Mouse (Mus musculus): ENCODE measurements around the gene Snta1. TPM values are rescaled to one million over a fixed set of nuclear protein-coding genes. Genes with fewer than 3 reads are reported as not detected.
"Not testable (repeated sequence)": the region's sequence is repeated elsewhere in the genome, so short reads cannot be mapped to it uniquely, and the experiment has no call there.

Gene Snta1
- polyA plus RNA-seq, 1 experiment from 2014 or later, result 4.9 TPM

DNA sequence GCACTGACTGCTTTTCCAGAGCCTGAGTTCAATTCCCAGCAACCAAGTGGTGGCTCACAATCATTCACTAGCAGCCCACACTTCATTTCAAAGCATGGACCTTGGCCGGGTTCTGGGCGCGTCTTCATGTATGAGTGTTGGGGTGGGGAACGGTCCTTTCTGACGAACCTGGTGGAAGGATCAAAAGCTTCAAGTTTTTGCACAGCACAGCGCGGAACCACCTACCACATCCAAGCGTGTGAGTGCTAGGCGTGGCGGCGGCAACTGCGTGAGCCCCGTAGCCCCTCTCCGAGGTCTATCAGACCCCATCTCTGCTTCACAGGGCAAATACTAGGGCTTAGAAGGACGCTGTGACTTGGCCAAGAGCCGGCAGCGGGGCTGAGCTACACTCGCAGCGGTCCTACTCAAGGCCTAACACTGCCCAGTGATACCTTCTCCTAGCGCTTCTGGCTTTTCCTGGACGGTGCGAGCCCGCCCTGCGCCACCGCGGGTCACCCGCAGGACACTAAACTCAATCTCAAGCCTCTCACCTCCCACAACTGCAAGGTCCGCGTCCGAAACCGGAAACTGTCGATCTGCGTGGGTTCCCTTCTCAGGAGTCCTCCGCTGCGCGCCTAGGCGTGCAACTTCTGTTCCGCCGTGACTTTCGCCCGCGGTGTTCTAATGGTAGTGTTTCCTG is 35.6 kb downstream of the Snta1 start:
- no peak; the same call in 1 of the 2 replicates for TF ChIP-seq CTCF (IDR thresholded peaks at IDR 0.05; ENCODE audit: low read depth)
- peak overlapping the region; percentile 81 for H3K4me3 ChIP-seq (ENCODE audit: low read depth, low read length)
- no peaks in the 10 kb centered on the region for H3K4me1 ChIP-seq (replicated peaks; ENCODE audit: control insufficient read depth, insufficient read depth, low read length)
- WGBS, result under 1% methylated on average over 42 of the region's 42 CpGs
- peak; percentile 92 for ATAC-seq
- no peaks in the 10 kb centered on the region for H3K9me3 ChIP-seq (ENCODE audit: control insufficient read depth)
- peak overlapping the region; percentile 94 for H3K27ac ChIP-seq (ENCODE audit: low read depth, low read length)
- H3K4me2 ChIP-seq (replicated peaks; ENCODE audit: low read depth), result peak overlapping the region; percentile 74
- peaks cover 6% of the 10 kb centered on the region; the same call in 1 of the 2 replicates for H3K36me3 ChIP-seq (ENCODE audit: control insufficient read depth, insufficient read depth)
- no peaks in the 10 kb centered on the region for H3K27me3 ChIP-seq (replicated peaks; ENCODE audit: control insufficient read depth, insufficient read depth, low read length)
- peak overlapping the region; percentile 94 for H3K9ac ChIP-seq (ENCODE audit: low read depth, low read length)

DNA sequence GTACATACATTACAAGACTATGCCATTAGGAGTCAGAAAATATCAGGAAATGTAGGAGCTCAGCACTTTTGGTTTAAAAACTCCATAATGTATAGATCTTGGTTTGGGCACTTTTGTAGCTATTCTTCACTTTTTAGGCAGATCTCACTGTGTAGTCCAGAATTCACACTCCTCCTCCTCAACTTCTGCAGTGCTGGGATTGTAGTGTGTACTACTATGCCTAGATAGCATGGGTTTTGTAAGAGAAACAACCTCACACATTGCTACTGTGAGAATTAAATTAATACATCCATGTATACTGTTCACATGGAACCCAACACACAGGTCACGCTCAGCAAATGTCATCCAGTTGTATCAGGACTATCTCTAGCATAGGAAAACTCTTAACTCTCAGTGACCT is 40.4 kb downstream of the Snta1 start:
- Histone ChIP-seq H3K9ac (ENCODE audit: low read depth, low read length) (no peak overlapping the region), H3K9me3 (ENCODE audit: control insufficient read depth) (no peaks in the 10 kb centered on the region), H3K27ac (ENCODE audit: low read depth, low read length) (no peak overlapping the region), H3K4me1 (replicated peaks; ENCODE audit: control insufficient read depth, insufficient read depth, low read length) (no peaks in the 10 kb centered on the region), H3K4me2 (replicated peaks; ENCODE audit: low read depth) (no peak overlapping the region), H3K27me3 (replicated peaks; ENCODE audit: control insufficient read depth, insufficient read depth, low read length) (no peaks in the 10 kb centered on the region), H3K4me3 (ENCODE audit: low read depth, low read length) (no peak overlapping the region), H3K36me3 (ENCODE audit: control insufficient read depth, insufficient read depth) (peaks cover 43% of the 10 kb centered on the region)
- no peak for TF ChIP-seq CTCF (IDR thresholded peaks at IDR 0.05; ENCODE audit: low read depth)
- ATAC-seq, result no peak
- WGBS, result 87% methylated on average over 1 of the region's 1 CpGs

DNA sequence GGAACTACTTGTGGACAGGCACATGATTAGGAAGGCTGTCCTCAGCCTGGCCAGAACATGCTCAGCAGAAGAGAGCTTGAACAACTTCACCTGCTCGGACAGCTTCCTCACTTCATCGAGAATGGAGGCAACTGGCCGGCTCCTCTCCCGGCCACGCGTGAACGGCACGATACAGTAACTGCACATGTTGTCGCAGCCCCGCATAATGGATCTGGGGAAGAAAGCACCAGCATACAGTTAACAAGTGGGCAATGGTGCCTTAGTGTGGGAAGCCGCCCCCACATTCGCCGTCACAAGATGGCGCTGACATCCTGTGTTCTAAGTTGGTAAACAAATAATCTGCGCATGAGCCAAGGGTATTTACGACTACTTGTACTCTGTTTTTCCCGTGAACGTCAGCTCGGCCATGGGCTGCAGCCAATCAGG is 53.9 kb downstream of the Snta1 start:
- peaks cover 27% of the 10 kb centered on the region for H3K36me3 ChIP-seq (ENCODE audit: control insufficient read depth, insufficient read depth)
- peak; percentile 49; the same call in 1 of the 2 replicates for ATAC-seq
- not testable (repeated sequence) for H3K9me3 ChIP-seq (ENCODE audit: control insufficient read depth); H3K27ac ChIP-seq (ENCODE audit: low read depth, low read length); H3K27me3 ChIP-seq (replicated peaks; ENCODE audit: control insufficient read depth, insufficient read depth, low read length); H3K4me1 ChIP-seq (replicated peaks; ENCODE audit: control insufficient read depth, insufficient read depth, low read length)
- H3K9ac ChIP-seq (ENCODE audit: low read depth, low read length), result peak overlapping the region; percentile 34; the same call in 1 of the 2 replicates
- WGBS, result 57% methylated on average over 15 of the region's 19 CpGs
- H3K4me2 ChIP-seq (replicated peaks; ENCODE audit: low read depth), result peak overlapping the region; percentile 31; the same call in 1 of the 2 replicates
- peak overlapping the region; percentile 21 for H3K4me3 ChIP-seq (ENCODE audit: low read depth, low read length)
- 0 out of 2 replicates have a peak, but pooled peaks have one; percentile 16 for TF ChIP-seq CTCF (IDR thresholded peaks at IDR 0.05; ENCODE audit: low read depth)

DNA sequence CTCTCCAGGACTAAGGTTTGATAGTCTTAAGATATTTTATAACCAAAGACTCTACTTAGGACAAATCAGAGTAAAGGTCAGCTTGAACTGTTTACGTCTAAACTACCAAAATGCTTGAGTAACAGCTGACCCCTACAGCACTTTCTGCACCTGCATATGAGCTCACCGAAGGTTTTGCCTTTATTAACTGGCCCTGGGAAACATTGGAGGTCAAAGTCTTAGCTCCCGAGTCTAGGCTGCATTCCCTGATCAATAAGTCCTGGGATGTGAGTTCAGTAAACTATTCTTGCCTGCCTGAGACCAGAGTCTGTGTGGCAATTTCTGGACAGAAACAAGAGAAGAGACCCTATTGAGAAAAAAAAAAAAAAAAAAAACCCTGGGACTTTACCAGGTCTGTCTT is 59.7 kb downstream of the Snta1 start:
- 70% methylated on average over 3 of the region's 3 CpGs for WGBS
- no peak overlapping the region for H3K4me3 ChIP-seq (ENCODE audit: low read depth, low read length)
- no peaks in the 10 kb centered on the region for H3K4me1 ChIP-seq (replicated peaks; ENCODE audit: control insufficient read depth, insufficient read depth, low read length)
- H3K27me3 ChIP-seq (replicated peaks; ENCODE audit: control insufficient read depth, insufficient read depth, low read length), result no peaks in the 10 kb centered on the region
- ATAC-seq, result no peak
- H3K27ac ChIP-seq (ENCODE audit: low read depth, low read length), result no peak overlapping the region
- H3K9ac ChIP-seq (ENCODE audit: low read depth, low read length), result no peak overlapping the region
- peaks cover 39% of the 10 kb centered on the region for H3K36me3 ChIP-seq (ENCODE audit: control insufficient read depth, insufficient read depth)
- no peak overlapping the region for H3K4me2 ChIP-seq (replicated peaks; ENCODE audit: low read depth)
- no peak for TF ChIP-seq CTCF (IDR thresholded peaks at IDR 0.05; ENCODE audit: low read depth)
- H3K9me3 ChIP-seq (ENCODE audit: control insufficient read depth), result no peaks in the 10 kb centered on the region

DNA sequence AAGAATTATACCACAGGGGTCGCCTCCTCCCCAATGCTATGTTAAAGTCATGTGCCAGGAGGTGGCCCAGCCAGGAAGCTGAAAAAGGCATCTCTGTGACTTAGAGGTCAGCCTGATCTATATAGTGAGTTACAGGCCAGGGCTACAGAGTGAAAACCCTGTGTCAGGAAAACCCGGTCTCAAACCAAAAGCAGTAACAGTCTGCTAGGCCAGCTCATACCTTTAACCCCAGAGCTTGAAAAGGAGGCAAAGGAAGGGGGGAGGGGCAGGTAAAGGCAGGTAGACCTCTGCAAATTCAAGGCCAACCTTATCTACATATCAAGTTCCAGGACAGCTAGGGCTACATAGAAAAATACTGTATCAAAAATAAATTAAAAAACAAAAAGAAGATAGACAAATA is 68.5 kb downstream of the Snta1 start:
- WGBS, result 77% methylated on average over 2 of the region's 2 CpGs
- no peak for TF ChIP-seq CTCF (IDR thresholded peaks at IDR 0.05; ENCODE audit: low read depth)
- H3K9me3 ChIP-seq (ENCODE audit: control insufficient read depth), result no peaks in the 10 kb centered on the region
- H3K9ac ChIP-seq (ENCODE audit: low read depth, low read length), result no peak overlapping the region
- no peaks in the 10 kb centered on the region for H3K4me1 ChIP-seq (replicated peaks; ENCODE audit: control insufficient read depth, insufficient read depth, low read length)
- no peak overlapping the region for H3K4me3 ChIP-seq (ENCODE audit: low read depth, low read length)
- H3K27ac ChIP-seq (ENCODE audit: low read depth, low read length), result no peak overlapping the region
- no peaks in the 10 kb centered on the region for H3K27me3 ChIP-seq (replicated peaks; ENCODE audit: control insufficient read depth, insufficient read depth, low read length)
- no peak for ATAC-seq
- H3K36me3 ChIP-seq (ENCODE audit: control insufficient read depth, insufficient read depth), result peaks cover 25% of the 10 kb centered on the region
- H3K4me2 ChIP-seq (replicated peaks; ENCODE audit: low read depth), result no peak overlapping the region

DNA sequence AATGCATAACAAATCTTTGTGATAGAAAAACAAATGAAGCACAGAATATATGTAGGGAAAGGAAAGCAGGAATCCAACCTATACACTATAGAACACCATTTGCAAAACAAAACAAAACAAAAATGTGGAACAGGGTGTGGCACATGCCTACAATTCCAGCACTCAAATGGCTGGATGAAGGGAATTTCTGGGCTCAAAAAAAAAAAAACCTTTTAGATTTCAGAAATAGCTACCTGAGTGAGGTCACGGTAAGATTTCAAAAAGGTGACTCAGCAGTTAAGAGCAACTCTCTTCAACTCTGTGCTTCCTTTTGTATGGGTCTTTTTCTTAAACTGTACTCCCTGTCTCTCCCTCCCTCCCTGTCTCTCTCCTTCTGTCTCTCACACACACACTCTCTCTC is 69.7 kb downstream of the Snta1 start:
- H3K9me3 ChIP-seq (ENCODE audit: control insufficient read depth), result no peaks in the 10 kb centered on the region
- no peak overlapping the region for H3K4me2 ChIP-seq (replicated peaks; ENCODE audit: low read depth)
- H3K4me1 ChIP-seq (replicated peaks; ENCODE audit: control insufficient read depth, insufficient read depth, low read length), result no peaks in the 10 kb centered on the region
- no peak overlapping the region for H3K27ac ChIP-seq (ENCODE audit: low read depth, low read length)
- no peak for TF ChIP-seq CTCF (IDR thresholded peaks at IDR 0.05; ENCODE audit: low read depth)
- 71% methylated on average over 1 of the region's 1 CpGs for WGBS
- no peak for ATAC-seq
- no peak overlapping the region for H3K9ac ChIP-seq (ENCODE audit: low read depth, low read length)
- peaks cover 25% of the 10 kb centered on the region; the same call in 1 of the 2 replicates for H3K36me3 ChIP-seq (ENCODE audit: control insufficient read depth, insufficient read depth)
- no peak overlapping the region for H3K4me3 ChIP-seq (ENCODE audit: low read depth, low read length)
- no peaks in the 10 kb centered on the region for H3K27me3 ChIP-seq (replicated peaks; ENCODE audit: control insufficient read depth, insufficient read depth, low read length)
